Comparison of ENCODE assay signal across 8 mouse cellular contexts in the genomic region with DNA sequence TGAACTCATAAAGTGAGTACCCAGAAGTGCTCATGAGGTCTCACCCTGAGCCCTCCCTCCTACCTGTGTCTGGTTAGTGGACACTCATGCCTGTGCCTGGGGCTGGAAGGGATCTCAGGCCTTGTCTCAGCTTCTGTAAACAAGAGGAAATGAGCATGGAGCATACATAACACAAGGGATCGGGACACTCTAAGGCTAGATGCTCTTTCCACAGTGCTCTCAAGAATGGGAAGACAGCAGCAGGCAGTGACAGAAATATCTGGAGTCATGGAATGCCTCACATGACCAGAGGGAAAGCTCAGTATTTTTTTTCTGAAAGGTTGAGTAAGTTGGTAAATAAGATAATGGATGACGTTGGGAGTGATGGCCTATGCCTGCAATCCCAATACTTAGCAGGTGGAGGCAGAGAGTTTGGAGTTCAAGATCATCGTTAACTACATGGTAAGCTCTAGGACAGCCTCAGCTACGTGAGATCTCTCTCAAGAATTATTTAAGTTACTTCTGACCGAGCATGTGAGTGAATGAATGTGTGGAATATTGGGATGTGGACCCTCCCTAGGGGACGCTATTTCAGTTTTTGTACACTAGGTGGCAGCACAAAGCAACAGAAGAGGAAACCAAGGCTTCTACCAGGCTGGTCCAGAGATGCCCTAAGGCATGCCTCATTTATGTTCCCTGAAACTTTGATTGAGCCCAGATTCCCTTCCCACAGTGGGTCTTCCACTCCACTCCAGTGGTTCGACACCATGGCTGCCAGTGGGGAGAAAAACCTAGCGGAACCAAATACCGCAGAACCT. TPM values are rescaled to one million over a fixed set of nuclear protein-coding genes. Genes with fewer than 3 reads are reported as not detected.
DNase-seq lines count a peak whose midpoint lies in the region; ATAC-seq and TF ChIP-seq lines count a peak whose summit lies in the region.

No protein-coding gene starts in this region.

- no peak for TF ChIP-seq EP300 in ES-Bruce4 (IDR thresholded peaks at IDR 0.05; ENCODE audit: insufficient read depth, low read depth, low read length)
- TF ChIP-seq EP300 in stomach, postnatal 0 days (optimal IDR thresholded peaks at IDR 0.05), result no peak

- peak; percentile 43 for DNase-seq in kidney, adult 18-20 months
- DNase-seq in kidney, adult 11 months, result no peak
- DNase-seq in cerebellum, adult 9-10 months, result peak; percentile 81
- peak; percentile 54 for DNase-seq in lung, postnatal 36 days
- DNase-seq in stomach, postnatal 0 days (ENCODE audit: low spot score), result no peak

- no peaks in the 10 kb centered on the region for H3K4me1 ChIP-seq in ES-Bruce4 (ENCODE audit: control insufficient read depth, insufficient read depth, low read length)
- no peaks in the 10 kb centered on the region for H3K4me1 ChIP-seq in stomach, postnatal 0 days (replicated peaks; ENCODE audit: control insufficient read depth, insufficient read depth)
- no peaks in the 10 kb centered on the region for H3K4me1 ChIP-seq in heart, embryonic 11.5 days (ENCODE audit: control insufficient read depth, insufficient read depth, low read length)

- H3K27ac ChIP-seq in ES-Bruce4 (ENCODE audit: insufficient read depth, low read length), result no peak overlapping the region
- H3K27ac ChIP-seq in stomach, postnatal 0 days (replicated peaks), result no peak overlapping the region
- no peak overlapping the region for H3K27ac ChIP-seq in heart, embryonic 11.5 days (ENCODE audit: low read depth, low read length)

- peak; percentile 60 for TF ChIP-seq CTCF in ES-Bruce4 (IDR thresholded peaks at IDR 0.05; ENCODE audit: low read depth, low read length)
- TF ChIP-seq CTCF in stomach, postnatal 0 days (IDR thresholded peaks at IDR 0.05; ENCODE audit: low read depth), result peak; percentile 92

- H3K36me3 ChIP-seq in ES-Bruce4 (ENCODE audit: control insufficient read depth, insufficient read depth, low read length, poor library complexity, severe bottlenecking), result no peaks in the 10 kb centered on the region
- no peaks in the 10 kb centered on the region for H3K36me3 ChIP-seq in stomach, postnatal 0 days (ENCODE audit: control insufficient read depth, insufficient read depth, low read length)
- no peaks in the 10 kb centered on the region for H3K36me3 ChIP-seq in heart, embryonic 11.5 days (ENCODE audit: control insufficient read depth, insufficient read depth, low read length)

- WGBS in stomach, postnatal 0 days, result 27% methylated on average over 9 of the region's 9 CpGs
- 30% methylated on average over 9 of the region's 9 CpGs for WGBS in heart, embryonic 11.5 days (ENCODE audit: insufficient replicate concordance)

- no peaks in the 10 kb centered on the region for H3K9me3 ChIP-seq in ES-Bruce4 (replicated peaks; ENCODE audit: control insufficient read depth, insufficient read depth, low read length, poor library complexity, severe bottlenecking)
- H3K9me3 ChIP-seq in stomach, postnatal 0 days (ENCODE audit: control insufficient read depth, low read length), result no peaks in the 10 kb centered on the region
- 0 out of 2 replicates have a peak, but pooled peaks cover 3% of the 10 kb centered on the region for H3K9me3 ChIP-seq in heart, embryonic 11.5 days (replicated peaks; ENCODE audit: control insufficient read depth, low read length)

- no peak for TF ChIP-seq POLR2A in ES-Bruce4 (IDR thresholded peaks at IDR 0.05; ENCODE audit: insufficient read depth, low read length)

- no peak overlapping the region for H3K4me3 ChIP-seq in ES-Bruce4 (ENCODE audit: low read depth, low read length)
- H3K4me3 ChIP-seq in stomach, postnatal 0 days (ENCODE audit: low read depth, low read length), result no peak overlapping the region
- H3K4me3 ChIP-seq in heart, embryonic 11.5 days (ENCODE audit: low read depth, low read length), result no peak overlapping the region

- ATAC-seq in hematopoietic stem cell, adult 5-6 weeks (replicated peaks in 1 of 2; ENCODE audit: insufficient read depth in 1 of 2, low FRiP score in 2 of 2, low TSS enrichment in 1 of 2, low read depth in 1 of 2, poor library complexity in 2 of 2, severe bottlenecking in 2 of 2), result peak; percentile 47 to 48; a peak in 3 of 4 replicates
- peak; percentile 41; the same call in 1 of the 2 replicates for ATAC-seq in stomach, postnatal 0 days (ENCODE audit: low FRiP score, low TSS enrichment)
- ATAC-seq in heart, embryonic 11.5 days (replicated peaks; ENCODE audit: insufficient number of reproducible peaks, low FRiP score, low TSS enrichment), result no peak

- no peak overlapping the region for H3K4me2 ChIP-seq in stomach, postnatal 0 days (replicated peaks; ENCODE audit: low read depth)
- H3K4me2 ChIP-seq in heart, embryonic 11.5 days, result no peak overlapping the region

- H3K27me3 ChIP-seq in ES-Bruce4 (ENCODE audit: control insufficient read depth, insufficient read depth, low read length, poor library complexity, severe bottlenecking), result no peaks in the 10 kb centered on the region
- H3K27me3 ChIP-seq in stomach, postnatal 0 days (ENCODE audit: control insufficient read depth, insufficient read depth, low read length), result no peaks in the 10 kb centered on the region
- peaks cover 44% of the 10 kb centered on the region for H3K27me3 ChIP-seq in heart, embryonic 11.5 days (ENCODE audit: control insufficient read depth, insufficient read depth, low read length)

- no peak overlapping the region for H3K9ac ChIP-seq in ES-Bruce4 (ENCODE audit: low read depth, poor library complexity, severe bottlenecking)
- H3K9ac ChIP-seq in stomach, postnatal 0 days (ENCODE audit: low read length), result no peak overlapping the region
- H3K9ac ChIP-seq in heart, embryonic 11.5 days (ENCODE audit: low read depth, low read length), result no peak overlapping the region

RNA-seq across cellular contexts. Expression of a gene that starts 49.8 kb away (rescaled TPM):
- polyA plus RNA-seq in ES-Bruce4 (2011; ENCODE audit: insufficient read depth, insufficient read length, low read depth, missing spikeins), result 41.5 and 48.1 TPM in 2 replicates
- total RNA-seq in hematopoietic stem cell, adult 5-6 weeks (2017), result 31.1 and 33.3 TPM in 2 replicates
- 10.6 and 13.0 TPM in 2 replicates for polyA plus RNA-seq in stomach, postnatal 0 days (2015; fragmentation: Nextera tagmentation; extraction: Ambion mirVana)
- polyA plus RNA-seq in heart, embryonic 11.5 days (2014; fragmentation: Nextera tagmentation; extraction: Ambion mirVana), result 39.8 and 45.1 TPM in 2 replicates

Comparison
In these comparisons a context has a peak if more than half of its experiments do, and no peak if none do; other contexts are left out.
1. DNase-seq: peak in kidney, adult 18-20 months (single experiment), cerebellum, adult 9-10 months (single experiment) and lung, postnatal 36 days (single experiment); none in kidney, adult 11 months (single experiment) and stomach, postnatal 0 days (single experiment).